Mouse (Mus musculus): Measurements from ENCODE around the gene Exoc6.

DNA sequence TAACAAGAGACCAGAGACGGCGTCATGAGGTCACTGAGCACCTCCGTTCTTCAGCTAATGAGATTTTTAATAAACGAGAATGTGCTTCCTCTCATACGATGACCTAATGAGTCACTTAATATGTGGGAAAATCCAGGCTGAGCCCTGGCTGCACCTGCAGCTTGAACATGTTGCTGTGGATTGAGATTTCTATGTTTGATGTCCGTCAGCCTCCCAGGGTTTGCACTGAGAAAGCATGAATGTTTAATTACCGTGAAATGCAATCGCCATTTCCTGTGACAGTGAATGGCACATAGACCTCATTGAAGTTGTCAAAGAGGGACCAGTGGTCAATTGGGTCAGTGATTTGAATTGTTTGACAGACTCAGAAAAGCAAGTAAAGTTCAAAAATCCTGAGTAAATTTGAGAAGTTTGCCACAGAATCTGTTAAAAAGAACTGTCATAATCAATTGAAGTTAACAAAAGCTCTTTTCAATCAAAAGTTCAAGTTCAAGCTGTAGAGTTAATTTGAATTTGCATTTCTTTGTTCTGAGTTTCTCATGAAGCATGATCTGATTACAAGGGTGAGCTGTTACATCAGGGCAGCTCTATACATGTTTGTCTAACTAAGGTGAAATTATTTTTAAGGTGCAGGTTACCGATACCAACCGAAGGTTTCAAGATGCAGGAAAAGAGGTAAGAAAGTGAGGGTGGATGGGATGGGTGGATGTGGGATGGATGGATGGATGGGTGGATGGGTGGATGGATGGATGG lies 20.9 kb downstream of the Exoc6 start:
- no peak for TF ChIP-seq CTCF (IDR thresholded peaks at IDR 0.05; ENCODE audit: control insufficient read depth, insufficient read depth, insufficient read length)
- no peak for TF ChIP-seq MAX (IDR thresholded peaks at IDR 0.05)
- TF ChIP-seq FOSL1 (IDR thresholded peaks at IDR 0.05; ENCODE audit: insufficient read depth, low read length, poor library complexity, severe bottlenecking): no peak
- TF ChIP-seq USF1 (IDR thresholded peaks at IDR 0.05; ENCODE audit: low read depth): no peak
- no peak for TF ChIP-seq CEBPB (IDR thresholded peaks at IDR 0.05; ENCODE audit: low read depth)
